Mouse (Mus musculus) retina, postnatal 1 day (tissue): ENCODE data around the gene Rbms3.
A peak's percentile ranks its signal among the peaks of the same experiment; 100 is the strongest.

Source experiments
- DNase-seq: peaks from one replicate; pipeline ENCODE4 v3.0.0-alpha.2; 2012

Rbms3 gene

GRCm38 (mm10) chr9:117629771-117630170, at the start of gene Rbms3:
TSS of gene Rbms3 (minus strand) at chr9:117629913.
- DNase-seq, result no peak

GRCm38 (mm10) chr9:117673311-117673710, 43.6 kb upstream of the Rbms3 start:
- no peak for DNase-seq

- no peak for DNase-seq
Measured at GRCm38 (mm10) chr9:117654626-117655025, 24.9 kb upstream of the Rbms3 start.

- no peak for DNase-seq
Measured at GRCm38 (mm10) chr9:117653641-117654040, 23.9 kb upstream of the Rbms3 start.

GRCm38 (mm10) chr9:117646131-117646530, 16.4 kb upstream of the Rbms3 start:
- DNase-seq, result no peak

- DNase-seq, result no peak
Measured at GRCm38 (mm10) chr9:117641090-117641782, 11.5 kb upstream of the Rbms3 start.

- no peak for DNase-seq
Measured at GRCm38 (mm10) chr9:117638623-117639185, 9.0 kb upstream of the Rbms3 start.

GRCm38 (mm10) chr9:117636492-117636891, 6.8 kb upstream of the Rbms3 start:
- no peak for DNase-seq

GRCm38 (mm10) chr9:117627173-117627572, 2.5 kb downstream of the Rbms3 start:
- no peak for DNase-seq

- no peak for DNase-seq
Measured at GRCm38 (mm10) chr9:117600781-117601180, 28.9 kb downstream of the Rbms3 start.

GRCm38 (mm10) chr9:117599341-117599740, 30.4 kb downstream of the Rbms3 start:
- no peak for DNase-seq

GRCm38 (mm10) chr9:117596162-117596561, 33.6 kb downstream of the Rbms3 start:
- no peak for DNase-seq

GRCm38 (mm10) chr9:117585345-117585744, 44.4 kb downstream of the Rbms3 start:
- no peak for DNase-seq

GRCm38 (mm10) chr9:117583638-117584037, 46.1 kb downstream of the Rbms3 start:
- DNase-seq, result peak; percentile 74

- peak; percentile 91 for DNase-seq
Measured at GRCm38 (mm10) chr9:117582591-117582990, 47.1 kb downstream of the Rbms3 start.

- DNase-seq, result peak; percentile 13
Measured at GRCm38 (mm10) chr9:117571186-117571855, 58.4 kb downstream of the Rbms3 start.

- DNase-seq, result no peak
Measured at GRCm38 (mm10) chr9:117570240-117570821, 59.4 kb downstream of the Rbms3 start.

- DNase-seq, result no peak
Measured at GRCm38 (mm10) chr9:117566293-117566692, 63.4 kb downstream of the Rbms3 start.

GRCm38 (mm10) chr9:117558562-117558961, 71.2 kb downstream of the Rbms3 start:
- no peak for DNase-seq

GRCm38 (mm10) chr9:117554356-117554755, 75.4 kb downstream of the Rbms3 start:
- DNase-seq, result no peak

GRCm38 (mm10) chr9:117529281-117529680, 100.4 kb downstream of the Rbms3 start:
- DNase-seq, result no peak

GRCm38 (mm10) chr9:117508941-117509340, 120.8 kb downstream of the Rbms3 start:
- peak; percentile 40 for DNase-seq

GRCm38 (mm10) chr9:117491866-117492265, 137.8 kb downstream of the Rbms3 start:
- DNase-seq, result no peak

GRCm38 (mm10) chr9:117484396-117484795, 145.3 kb downstream of the Rbms3 start:
- DNase-seq, result no peak
